Mouse (Mus musculus): ENCODE results near the gene Ubac2. TPM values are rescaled to one million over a fixed set of nuclear protein-coding genes. Genes with fewer than 3 reads are reported as not detected.
A peak's percentile ranks its signal among the peaks of the same experiment; 100 is the strongest.

Ubac2 gene
- total RNA-seq, 2 experiments from 2014 or later: 46.1 to 48.3 TPM

DNA sequence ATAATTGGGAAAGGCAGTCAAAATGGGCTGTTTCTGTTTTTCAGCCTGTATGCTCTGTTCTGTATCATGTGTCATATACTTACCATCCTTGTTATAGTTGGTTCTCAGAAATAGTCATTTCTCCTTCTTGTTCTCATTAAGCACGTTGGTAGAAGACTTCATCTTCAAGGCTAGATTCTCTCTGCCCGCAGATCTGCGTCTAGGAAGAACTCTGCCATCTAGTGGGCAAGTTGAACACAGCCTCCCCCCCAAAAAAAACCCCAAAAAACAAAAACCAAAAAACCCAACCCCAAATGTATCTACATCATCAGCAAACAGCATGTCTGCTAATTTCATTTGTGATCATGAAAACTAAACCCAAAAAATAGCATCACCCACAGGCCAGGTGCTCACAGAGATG lies 41.3 kb downstream of the Ubac2 start:
- peak; percentile 87 for TF ChIP-seq CTCF (conservative IDR thresholded peaks at IDR 0.05)
- Histone ChIP-seq H3K4me3 (no peak overlapping the region), H3K27ac (no peak overlapping the region)
- DNase-seq (ENCODE audit: low spot score in 2 of 2): no peak

DNA sequence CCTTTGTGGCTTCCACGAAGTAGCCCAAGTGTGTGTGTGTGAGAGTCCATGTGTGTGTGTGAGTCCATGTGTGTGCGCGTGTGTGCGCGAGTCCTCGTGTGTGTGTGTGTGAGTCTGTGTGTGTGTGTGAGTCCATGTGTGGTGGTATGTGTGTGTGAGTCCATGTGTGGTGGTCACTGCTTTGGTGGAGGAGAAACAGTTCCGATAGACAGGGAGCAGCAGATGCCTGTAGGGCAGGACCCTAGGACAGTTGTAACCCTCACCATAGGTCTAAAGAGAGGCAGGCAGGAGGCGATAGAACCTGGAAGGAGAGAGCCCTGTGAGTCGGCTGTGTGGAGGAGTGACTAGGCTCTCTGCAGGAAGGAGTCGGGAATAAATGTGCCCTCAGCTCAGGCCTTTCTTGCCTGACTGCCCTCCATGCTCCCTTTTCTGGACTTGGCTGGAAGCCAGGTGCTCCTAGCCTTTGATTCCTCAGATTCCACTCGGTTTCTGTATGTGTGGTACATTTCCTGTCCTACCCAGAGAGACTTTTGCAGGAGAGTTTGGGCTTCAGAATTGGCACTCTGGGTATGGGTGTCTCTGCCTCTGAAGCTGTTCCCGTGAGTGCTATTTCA lies 42.2 kb downstream of the Ubac2 start:
- no peak for TF ChIP-seq CTCF (conservative IDR thresholded peaks at IDR 0.05)
- no peak for DNase-seq (ENCODE audit: low spot score in 2 of 2)
- H3K4me3 ChIP-seq: no peak overlapping the region

DNA sequence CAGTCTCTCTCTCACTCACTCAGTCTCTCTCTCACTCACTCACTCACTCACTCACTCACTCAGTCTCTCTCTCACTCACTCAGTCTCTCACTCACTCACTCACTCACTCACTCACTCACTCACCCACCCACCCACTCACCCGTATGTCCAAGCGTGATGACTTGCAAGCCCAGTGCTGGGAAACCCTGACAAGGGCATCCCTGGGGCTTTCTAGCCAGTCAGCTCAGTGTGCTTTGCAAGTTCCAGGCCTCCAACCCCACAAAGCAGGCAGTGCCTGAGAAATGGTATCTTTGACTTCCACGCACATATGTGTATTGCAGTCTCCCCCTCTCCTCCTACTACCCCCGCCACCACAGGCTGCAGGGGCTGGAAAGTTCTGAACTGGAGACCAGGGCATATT lies 43.6 kb downstream of the Ubac2 start:
- no peak for DNase-seq (ENCODE audit: low spot score in 2 of 2)

More for the DNA sequence above, 42.2 kb downstream of the Ubac2 start:
- no peak overlapping the region for H3K27ac ChIP-seq

DNA sequence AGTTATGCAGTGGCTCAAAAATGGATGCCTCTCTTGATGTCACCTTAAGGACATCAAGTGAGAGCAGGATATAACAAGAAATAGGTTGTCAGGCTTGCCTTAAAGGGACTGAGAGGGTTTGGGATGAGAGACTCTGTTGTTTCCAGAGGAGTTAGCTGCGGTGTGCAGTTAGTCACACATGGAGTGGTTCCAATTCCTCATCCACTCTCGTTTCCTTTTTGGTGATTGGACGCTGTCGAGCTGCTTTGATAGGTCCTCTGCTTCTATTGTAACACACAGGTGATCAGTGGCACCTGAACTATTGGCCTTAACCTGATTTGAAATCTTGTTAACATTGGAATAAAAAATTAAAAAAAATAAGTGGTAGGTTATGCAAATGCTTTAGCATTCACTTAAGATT lies 44.3 kb downstream of the Ubac2 start:
- no peak overlapping the region for H3K27ac ChIP-seq
- no peak overlapping the region for H3K4me3 ChIP-seq
- DNase-seq (ENCODE audit: low spot score in 2 of 2): no peak
- TF ChIP-seq CTCF (conservative IDR thresholded peaks at IDR 0.05): no peak

More for the DNA sequence above, 43.6 kb downstream of the Ubac2 start:
- Histone ChIP-seq H3K27ac (no peak overlapping the region), H3K4me3 (no peak overlapping the region)
- TF ChIP-seq CTCF (conservative IDR thresholded peaks at IDR 0.05): no peak

DNA sequence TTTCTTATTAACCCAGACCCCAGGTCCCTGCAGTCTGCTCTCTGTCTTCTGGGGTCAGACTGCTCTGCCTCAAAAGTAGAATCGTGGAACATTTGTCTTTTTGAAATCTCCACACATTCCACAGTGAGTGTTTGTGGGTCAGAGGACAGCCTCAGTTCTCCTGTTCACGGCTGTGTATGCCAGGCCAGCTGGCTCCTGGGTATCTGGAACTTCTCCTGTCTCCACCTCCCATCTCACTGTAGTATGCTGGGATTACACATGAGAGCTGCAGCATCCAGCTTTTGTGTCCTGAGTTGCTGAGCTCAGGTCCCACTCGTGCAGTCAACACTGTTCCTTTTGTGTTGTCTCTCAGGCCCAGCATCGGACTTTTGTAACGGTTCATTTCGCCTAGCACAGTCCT lies 46.5 kb downstream of the Ubac2 start:
- H3K27ac ChIP-seq: no peak overlapping the region
- no peak overlapping the region for H3K4me3 ChIP-seq
- no peak for TF ChIP-seq CTCF (conservative IDR thresholded peaks at IDR 0.05)
- DNase-seq (ENCODE audit: low spot score in 2 of 2): no peak

DNA sequence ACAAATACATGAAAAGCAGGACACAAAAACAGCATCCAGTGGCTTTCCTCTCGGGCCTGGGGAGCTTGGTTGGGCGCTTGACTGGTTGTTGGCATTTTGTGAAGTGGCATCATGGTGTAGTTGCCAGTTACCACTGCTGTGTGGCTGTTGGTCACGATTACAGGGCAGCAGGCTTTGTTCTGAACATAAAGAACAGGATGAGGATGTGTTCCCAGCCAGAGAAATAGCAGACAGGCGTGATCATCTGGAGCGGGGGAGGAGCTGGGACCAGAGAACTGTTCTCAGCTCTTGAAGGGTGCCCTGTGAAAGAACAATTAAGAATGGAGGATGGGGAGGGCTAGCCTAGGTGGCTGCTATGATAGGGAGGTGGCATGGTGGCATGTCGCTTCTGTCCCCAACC lies 48.5 kb downstream of the Ubac2 start:
- Histone ChIP-seq H3K4me3 (no peak overlapping the region), H3K27ac (peak overlapping the region; percentile 51; the same call in 1 of the 2 replicates)
- DNase-seq (ENCODE audit: low spot score in 2 of 2): no peak
- TF ChIP-seq CTCF (conservative IDR thresholded peaks at IDR 0.05): no peak

DNA sequence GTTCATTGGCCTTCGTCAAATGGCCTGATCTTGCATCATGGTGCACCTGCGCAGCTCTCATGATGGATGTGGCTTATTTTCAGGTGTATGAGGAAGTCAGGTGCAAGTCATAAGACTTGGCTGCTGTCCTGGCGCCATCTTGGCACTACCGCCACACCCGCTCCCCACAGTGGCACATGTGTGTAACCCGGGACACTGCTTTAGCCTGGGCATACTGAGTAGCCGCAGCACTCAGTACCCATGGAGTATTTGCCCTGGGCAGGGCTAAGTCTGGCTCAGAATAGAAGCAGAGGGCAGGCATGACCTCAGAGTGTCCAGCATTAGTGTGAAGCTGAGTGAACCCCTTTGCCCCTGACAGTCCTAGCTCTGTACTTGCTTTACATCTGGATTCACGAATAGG lies 49.0 kb downstream of the Ubac2 start:
- no peak overlapping the region for H3K4me3 ChIP-seq
- no peak for DNase-seq (ENCODE audit: low spot score in 2 of 2)
- no peak for TF ChIP-seq CTCF (conservative IDR thresholded peaks at IDR 0.05)
- H3K27ac ChIP-seq: no peak overlapping the region

DNA sequence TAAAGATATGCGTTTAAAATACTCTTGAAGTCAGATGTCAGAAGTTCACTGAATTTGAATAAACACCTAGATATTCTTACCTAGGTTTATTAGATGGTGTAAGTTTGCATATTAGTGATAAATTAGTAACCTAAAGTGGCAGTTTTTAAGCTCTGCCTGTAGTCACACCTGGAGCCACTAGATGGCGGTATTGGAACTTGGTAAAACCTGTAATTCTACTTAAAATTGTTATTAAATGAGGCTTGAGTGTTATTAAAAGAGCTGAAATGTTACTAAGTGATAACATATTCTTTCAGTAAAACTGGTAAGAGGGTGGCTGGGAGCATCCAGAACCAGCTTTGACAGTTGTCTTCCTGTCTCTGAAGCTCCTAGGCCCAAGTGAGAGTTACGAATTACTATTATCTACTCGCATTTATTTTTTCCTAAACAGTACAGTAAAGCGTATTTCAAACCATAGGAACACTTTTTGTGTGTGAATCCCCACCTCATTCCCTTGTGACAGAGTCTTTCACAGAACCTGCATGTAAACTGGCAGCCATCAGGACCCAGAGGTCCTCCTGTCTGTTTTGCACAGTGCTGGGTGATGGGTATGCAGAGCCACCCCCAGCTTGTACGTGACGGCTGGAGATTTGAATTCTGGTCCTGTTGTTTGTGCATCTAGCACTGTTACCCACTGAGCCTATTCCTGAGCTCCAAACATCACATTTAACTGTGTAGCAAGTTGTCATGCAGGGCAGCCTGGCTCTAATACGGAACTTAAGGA lies 50.1 kb downstream of the Ubac2 start:
- peak; percentile 51 to 68 for DNase-seq (ENCODE audit: low spot score in 2 of 2)
- Histone ChIP-seq H3K4me3 (no peak overlapping the region), H3K27ac (peak overlapping the region; percentile 4; the same call in 1 of the 2 replicates)
- peak; percentile 94 for TF ChIP-seq CTCF (conservative IDR thresholded peaks at IDR 0.05)

DNA sequence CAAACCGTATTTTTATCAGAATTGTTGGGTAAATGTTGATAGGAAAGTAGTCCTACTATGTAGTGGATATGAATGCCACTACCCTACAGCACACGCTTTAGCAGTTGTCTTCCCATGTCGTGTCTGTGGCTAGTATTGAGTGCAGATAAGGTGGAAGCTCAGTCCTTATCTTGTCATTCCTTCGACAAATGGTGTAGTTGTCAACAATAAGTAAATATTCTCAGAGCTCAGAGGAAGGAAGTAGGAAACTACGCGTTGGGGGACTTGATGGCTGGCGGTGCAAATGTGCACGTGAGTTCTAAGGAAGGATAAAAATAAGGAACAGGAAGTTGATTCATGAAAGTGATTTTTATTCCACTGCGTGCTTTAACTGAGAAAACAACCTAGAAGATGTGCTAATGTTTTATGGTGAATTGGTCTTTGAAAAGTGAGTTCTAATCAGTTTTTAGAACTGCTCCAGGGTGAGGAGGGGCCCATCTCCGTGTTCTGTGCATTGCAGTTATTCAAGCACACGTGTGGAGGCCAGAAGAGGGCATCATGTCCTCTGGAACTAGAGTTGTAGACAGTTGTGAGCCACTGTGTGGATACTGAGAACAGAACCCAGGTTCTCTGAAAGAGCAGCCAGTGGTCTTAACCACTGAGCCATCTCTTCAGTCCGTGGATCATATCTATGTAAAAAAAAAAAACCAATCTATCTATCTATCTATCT lies 51.0 kb downstream of the Ubac2 start:
- no peak for TF ChIP-seq CTCF (conservative IDR thresholded peaks at IDR 0.05)
- Histone ChIP-seq H3K27ac (peak overlapping the region; percentile 4; the same call in 1 of the 2 replicates), H3K4me3 (no peak overlapping the region)
- no peak for DNase-seq (ENCODE audit: low spot score in 2 of 2)

DNA sequence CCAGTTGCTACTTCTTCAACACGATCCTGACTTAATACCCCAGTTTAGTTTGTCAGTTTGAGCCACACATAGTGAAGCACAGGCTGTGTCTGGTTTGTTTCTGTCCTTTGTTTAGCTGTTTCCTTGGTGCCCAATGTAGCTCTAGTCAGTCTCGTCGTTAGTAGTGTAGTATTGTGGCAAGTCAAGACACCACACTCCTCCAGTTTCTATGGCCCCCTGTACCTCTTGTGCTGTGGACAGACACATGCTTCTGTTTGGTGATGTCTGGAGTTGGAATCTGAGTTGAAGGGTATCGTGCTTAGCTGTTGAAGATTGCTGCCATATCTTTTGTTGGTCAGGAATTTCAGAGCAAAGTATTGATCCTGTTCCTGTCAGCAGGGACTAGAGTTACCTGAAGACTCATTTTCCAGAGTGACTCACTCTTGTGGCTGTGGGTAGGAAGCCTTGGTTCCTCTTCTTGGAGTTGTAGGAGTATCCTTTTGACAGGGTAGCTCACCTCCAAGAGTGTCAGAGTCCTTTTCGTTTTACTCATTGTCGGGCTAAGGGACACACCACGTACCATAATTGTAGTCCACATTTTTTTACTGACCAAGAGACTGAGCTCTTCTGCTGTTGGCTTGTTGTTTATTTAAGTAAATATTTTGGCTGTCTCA lies 52.4 kb downstream of the Ubac2 start:
- Histone ChIP-seq H3K27ac (no peak overlapping the region), H3K4me3 (no peak overlapping the region)
- no peak for DNase-seq (ENCODE audit: low spot score in 2 of 2)
- no peak for TF ChIP-seq CTCF (conservative IDR thresholded peaks at IDR 0.05)

DNA sequence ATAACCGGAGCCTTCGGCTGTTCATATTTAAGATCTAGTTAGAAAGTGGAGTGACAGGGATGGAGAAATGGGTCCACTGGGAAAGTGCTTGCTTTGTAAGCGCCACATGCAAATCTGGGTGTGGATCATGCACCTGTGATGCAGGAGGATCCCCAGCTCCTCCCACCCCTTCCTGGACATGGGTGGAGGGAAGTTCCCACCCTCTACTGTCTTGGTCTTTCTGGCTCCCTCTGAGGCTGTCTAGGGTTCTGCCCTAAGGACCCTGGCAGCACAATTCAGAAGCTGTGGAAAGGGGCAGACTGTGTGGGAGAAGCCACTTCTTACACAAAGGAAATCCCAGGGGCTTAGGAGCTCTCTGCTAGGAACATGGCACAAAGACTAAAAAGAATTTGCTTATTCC lies 53.2 kb downstream of the Ubac2 start:
- no peak for DNase-seq (ENCODE audit: low spot score in 2 of 2)
- H3K4me3 ChIP-seq: no peak overlapping the region
- no peak for TF ChIP-seq CTCF (conservative IDR thresholded peaks at IDR 0.05)
- H3K27ac ChIP-seq: no peak overlapping the region

DNA sequence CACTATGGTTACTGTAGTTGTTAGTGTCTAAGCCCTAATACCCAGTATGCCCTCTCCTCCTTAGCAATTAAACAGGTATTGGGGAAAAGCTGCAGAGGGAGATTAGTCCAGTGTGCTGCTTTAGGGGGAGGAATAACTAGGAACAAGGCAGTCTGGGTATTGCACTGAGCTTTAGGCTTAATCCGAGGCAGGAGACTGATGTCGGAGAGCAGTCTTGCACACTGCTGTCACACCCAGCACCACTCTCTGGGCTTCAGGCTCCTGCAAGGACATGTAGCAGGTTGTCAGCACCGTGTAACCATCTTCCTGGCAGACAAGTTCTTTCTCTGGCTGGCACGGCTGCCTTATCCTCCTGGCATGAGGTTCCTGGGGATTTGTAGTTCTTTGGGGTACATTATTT lies 53.8 kb downstream of the Ubac2 start:
- TF ChIP-seq CTCF (conservative IDR thresholded peaks at IDR 0.05): no peak
- Histone ChIP-seq H3K27ac (no peak overlapping the region), H3K4me3 (no peak overlapping the region)
- DNase-seq (ENCODE audit: low spot score in 2 of 2): no peak

Data from layer of hippocampus, adult 2 months (tissue).